Mouse (Mus musculus): ENCODE results near the gene Dkkl1. TPM values are rescaled to one million over a fixed set of nuclear protein-coding genes. Genes with fewer than 3 reads are reported as not detected.

Gene Dkkl1
- polyA plus RNA-seq, 1 experiment from 2014 or later = 1.4 TPM

GRCm38 (mm10) chr7:45168656-45169055, 43.3 kb downstream of the Dkkl1 start:
- no peak overlapping the region for H3K4me3 ChIP-seq (ENCODE audit: low read length)
- H3K27ac ChIP-seq (ENCODE audit: low read length) = no peak overlapping the region
- H3K9ac ChIP-seq (ENCODE audit: low read length) = no peak overlapping the region
- H3K4me2 ChIP-seq (ENCODE audit: low read depth, low read length) = no peak overlapping the region
- H3K4me1 ChIP-seq (ENCODE audit: control insufficient read depth, insufficient read depth, low read length) = peaks cover 7% of the 10 kb centered on the region
- ATAC-seq (replicated peaks; ENCODE audit: extremely low read depth, insufficient read depth, low FRiP score) = no peak
- whole genome bisulfite sequencing = 6% methylated on average over 24 of the region's 24 CpGs
- H3K36me3 ChIP-seq (ENCODE audit: control insufficient read depth, insufficient read depth) = no peaks in the 10 kb centered on the region
- H3K27me3 ChIP-seq (ENCODE audit: control insufficient read depth, insufficient read depth, low read length) = peaks cover 71% of the 10 kb centered on the region
- peaks cover 34% of the 10 kb centered on the region for H3K9me3 ChIP-seq (replicated peaks; ENCODE audit: control insufficient read depth, low read length)

- Histone ChIP-seq H3K27ac (ENCODE audit: low read length) (no peak overlapping the region), H3K9ac (ENCODE audit: low read length) (no peak overlapping the region), H3K36me3 (ENCODE audit: control insufficient read depth, insufficient read depth) (no peaks in the 10 kb centered on the region), H3K4me3 (ENCODE audit: low read length) (no peak overlapping the region), H3K9me3 (replicated peaks; ENCODE audit: control insufficient read depth, low read length) (peaks cover 34% of the 10 kb centered on the region), H3K4me2 (ENCODE audit: low read depth, low read length) (no peak overlapping the region), H3K27me3 (ENCODE audit: control insufficient read depth, insufficient read depth, low read length) (peaks cover 78% of the 10 kb centered on the region), H3K4me1 (ENCODE audit: control insufficient read depth, insufficient read depth, low read length) (peaks cover 8% of the 10 kb centered on the region)
- ATAC-seq (replicated peaks; ENCODE audit: extremely low read depth, insufficient read depth, low FRiP score) = no peak
- 3% methylated on average over 19 of the region's 19 CpGs for WGBS
Measured at GRCm38 (mm10) chr7:45167761-45168445, 44.0 kb downstream of the Dkkl1 start.

GRCm38 (mm10) chr7:45166950-45167401, 45.0 kb downstream of the Dkkl1 start:
- no peak overlapping the region for H3K27ac ChIP-seq (ENCODE audit: low read length)
- no peak overlapping the region for H3K4me2 ChIP-seq (ENCODE audit: low read depth, low read length)
- no peaks in the 10 kb centered on the region for H3K36me3 ChIP-seq (ENCODE audit: control insufficient read depth, insufficient read depth)
- ATAC-seq (replicated peaks; ENCODE audit: extremely low read depth, insufficient read depth, low FRiP score) = no peak
- peaks cover 30% of the 10 kb centered on the region for H3K9me3 ChIP-seq (replicated peaks; ENCODE audit: control insufficient read depth, low read length)
- no peak overlapping the region for H3K4me3 ChIP-seq (ENCODE audit: low read length)
- H3K4me1 ChIP-seq (ENCODE audit: control insufficient read depth, insufficient read depth, low read length) = peaks cover 8% of the 10 kb centered on the region
- WGBS = 27% methylated on average over 10 of the region's 10 CpGs
- no peak overlapping the region for H3K9ac ChIP-seq (ENCODE audit: low read length)
- peaks cover 75% of the 10 kb centered on the region for H3K27me3 ChIP-seq (ENCODE audit: control insufficient read depth, insufficient read depth, low read length)

GRCm38 (mm10) chr7:45165701-45166100, 46.2 kb downstream of the Dkkl1 start:
- Histone ChIP-seq H3K9ac (ENCODE audit: low read length) (no peak overlapping the region), H3K4me1 (ENCODE audit: control insufficient read depth, insufficient read depth, low read length) (peaks cover 8% of the 10 kb centered on the region), H3K4me2 (ENCODE audit: low read depth, low read length) (no peak overlapping the region), H3K36me3 (ENCODE audit: control insufficient read depth, insufficient read depth) (no peaks in the 10 kb centered on the region), H3K4me3 (ENCODE audit: low read length) (no peak overlapping the region), H3K27me3 (ENCODE audit: control insufficient read depth, insufficient read depth, low read length) (peaks cover 70% of the 10 kb centered on the region), H3K27ac (ENCODE audit: low read length) (no peak overlapping the region), H3K9me3 (replicated peaks; ENCODE audit: control insufficient read depth, low read length) (peaks cover 20% of the 10 kb centered on the region)
- ATAC-seq (replicated peaks; ENCODE audit: extremely low read depth, insufficient read depth, low FRiP score) = no peak
- WGBS = 53% methylated on average over 11 of the region's 11 CpGs

- Histone ChIP-seq H3K4me1 (ENCODE audit: control insufficient read depth, insufficient read depth, low read length) (peaks cover 8% of the 10 kb centered on the region), H3K27me3 (ENCODE audit: control insufficient read depth, insufficient read depth, low read length) (peaks cover 68% of the 10 kb centered on the region), H3K9ac (ENCODE audit: low read length) (no peak overlapping the region), H3K4me3 (ENCODE audit: low read length) (no peak overlapping the region), H3K4me2 (ENCODE audit: low read depth, low read length) (no peak overlapping the region), H3K27ac (ENCODE audit: low read length) (no peak overlapping the region), H3K36me3 (ENCODE audit: control insufficient read depth, insufficient read depth) (no peaks in the 10 kb centered on the region), H3K9me3 (replicated peaks; ENCODE audit: control insufficient read depth, low read length) (peaks cover 11% of the 10 kb centered on the region)
- WGBS = 36% methylated on average over 5 of the region's 5 CpGs
- ATAC-seq (replicated peaks; ENCODE audit: extremely low read depth, insufficient read depth, low FRiP score) = no peak
Measured at GRCm38 (mm10) chr7:45164833-45165232, 47.1 kb downstream of the Dkkl1 start.

GRCm38 (mm10) chr7:45163735-45164490, 48.0 kb downstream of the Dkkl1 start, which contains the start of gene Slc17a7:
Gene Slc17a7 (plus strand): TSS chr7:45163949.
- peak within 1 kb of the TSS; percentile 49 for H3K4me3 ChIP-seq (ENCODE audit: low read length)
- no peak within 1 kb of the TSS for H3K27ac ChIP-seq (ENCODE audit: low read length)
- peaks cover 5% of the 10 kb centered on the region; the same call in 1 of the 2 replicates for H3K36me3 ChIP-seq (ENCODE audit: control insufficient read depth, insufficient read depth)
- H3K9ac ChIP-seq (ENCODE audit: low read length) = peak within 1 kb of the TSS; percentile 61
- WGBS = 2% methylated on average over 40 of the region's 41 CpGs
- H3K4me2 ChIP-seq (ENCODE audit: low read depth, low read length) = peak within 1 kb of the TSS; percentile 67
- peaks cover 61% of the 10 kb centered on the region for H3K27me3 ChIP-seq (ENCODE audit: control insufficient read depth, insufficient read depth, low read length)
- no peak for ATAC-seq (replicated peaks; ENCODE audit: extremely low read depth, insufficient read depth, low FRiP score)
- peaks cover 2% of the 10 kb centered on the region for H3K9me3 ChIP-seq (replicated peaks; ENCODE audit: control insufficient read depth, low read length)
- peaks cover 8% of the 10 kb centered on the region for H3K4me1 ChIP-seq (ENCODE audit: control insufficient read depth, insufficient read depth, low read length)

GRCm38 (mm10) chr7:45162996-45163615, 48.8 kb downstream of the Dkkl1 start:
- H3K9me3 ChIP-seq (replicated peaks; ENCODE audit: control insufficient read depth, low read length) = no peaks in the 10 kb centered on the region
- H3K27me3 ChIP-seq (ENCODE audit: control insufficient read depth, insufficient read depth, low read length) = peaks cover 53% of the 10 kb centered on the region
- no peak overlapping the region for H3K4me2 ChIP-seq (ENCODE audit: low read depth, low read length)
- WGBS = 72% methylated on average over 9 of the region's 9 CpGs
- H3K27ac ChIP-seq (ENCODE audit: low read length) = no peak overlapping the region
- H3K9ac ChIP-seq (ENCODE audit: low read length) = no peak overlapping the region
- H3K36me3 ChIP-seq (ENCODE audit: control insufficient read depth, insufficient read depth) = peaks cover 6% of the 10 kb centered on the region; the same call in 1 of the 2 replicates
- H3K4me3 ChIP-seq (ENCODE audit: low read length) = no peak overlapping the region
- peaks cover 8% of the 10 kb centered on the region for H3K4me1 ChIP-seq (ENCODE audit: control insufficient read depth, insufficient read depth, low read length)
- ATAC-seq (replicated peaks; ENCODE audit: extremely low read depth, insufficient read depth, low FRiP score) = no peak

GRCm38 (mm10) chr7:45162551-45162950, 49.4 kb downstream of the Dkkl1 start:
- whole genome bisulfite sequencing = 25% methylated on average over 6 of the region's 6 CpGs

More at GRCm38 (mm10) chr7:45162551-45162950, 49.4 kb downstream of the Dkkl1 start:
- Histone ChIP-seq H3K27me3 (ENCODE audit: control insufficient read depth, insufficient read depth, low read length) (peaks cover 49% of the 10 kb centered on the region), H3K4me1 (ENCODE audit: control insufficient read depth, insufficient read depth, low read length) (peaks cover 8% of the 10 kb centered on the region), H3K4me3 (ENCODE audit: low read length) (peak overlapping the region; percentile 48), H3K36me3 (ENCODE audit: control insufficient read depth, insufficient read depth) (peaks cover 6% of the 10 kb centered on the region; the same call in 1 of the 2 replicates), H3K27ac (ENCODE audit: low read length) (no peak overlapping the region), H3K9ac (ENCODE audit: low read length) (no peak overlapping the region), H3K9me3 (replicated peaks; ENCODE audit: control insufficient read depth, low read length) (no peaks in the 10 kb centered on the region), H3K4me2 (ENCODE audit: low read depth, low read length) (peak overlapping the region; percentile 74)
- ATAC-seq (replicated peaks; ENCODE audit: extremely low read depth, insufficient read depth, low FRiP score) = no peak

Data from heart, embryonic 16.5 days (tissue).